Mouse (Mus musculus) heart, adult 8-10 months (tissue): ENCODE measurements at regions not wholly inside any gene's neighbourhood (a gene's known extent, or its start where the extent isn't known, plus 50 kb on each side); places are given as distances from the start of the nearest gene placed in this dataset.
A peak's percentile ranks its signal among the peaks of the same experiment; 100 is the strongest.

Source experiments
- DNase-seq: peaks from one replicate; pipeline ENCODE4 v3.0.0; 2022; ENCODE audit warnings: low spot score

GRCm38 (mm10) chr6:50968546-50968945 lies 314.3 kb upstream of the Npvf start:
- DNase-seq, result no peak

- no peak for DNase-seq
Measured at GRCm38 (mm10) chr6:50969341-50969740, 315.1 kb upstream of the Npvf start.

- DNase-seq, result no peak
Measured at GRCm38 (mm10) chr6:50969997-50970396, 315.8 kb upstream of the Npvf start.

GRCm38 (mm10) chr6:50970770-50971169 lies 316.5 kb upstream of the Npvf start:
- DNase-seq, result no peak

- DNase-seq, result no peak
Measured at GRCm38 (mm10) chr6:50972268-50972667, 318.0 kb upstream of the Npvf start.

- peak; percentile 76 for DNase-seq
Measured at GRCm38 (mm10) chr6:50973231-50973654, 319.0 kb upstream of the Npvf start.

GRCm38 (mm10) chr6:50973815-50974214 lies 319.6 kb upstream of the Npvf start:
- no peak for DNase-seq

- no peak for DNase-seq
Measured at GRCm38 (mm10) chr6:50974961-50975360, 320.7 kb upstream of the Npvf start.

- no peak for DNase-seq
Measured at GRCm38 (mm10) chr6:50976973-50977372, 322.7 kb upstream of the Npvf start.

- peak; percentile 42 for DNase-seq
Measured at GRCm38 (mm10) chr6:50977381-50977780, 323.1 kb upstream of the Npvf start.

- no peak for DNase-seq
Measured at GRCm38 (mm10) chr6:50978016-50978415, 323.8 kb upstream of the Npvf start.

GRCm38 (mm10) chr6:50978571-50978970 lies 324.3 kb upstream of the Npvf start:
- DNase-seq, result peak; percentile 78

- DNase-seq, result no peak
Measured at GRCm38 (mm10) chr6:50979764-50980163, 325.5 kb upstream of the Npvf start.

- DNase-seq, result no peak
Measured at GRCm38 (mm10) chr6:50980311-50980710, 326.1 kb upstream of the Npvf start.

- no peak for DNase-seq
Measured at GRCm38 (mm10) chr6:50981702-50982309, 327.6 kb upstream of the Npvf start.

- DNase-seq, result no peak
Measured at GRCm38 (mm10) chr6:50982856-50983255, 328.6 kb upstream of the Npvf start.

- no peak for DNase-seq
Measured at GRCm38 (mm10) chr6:50983511-50984099, 329.4 kb upstream of the Npvf start.

GRCm38 (mm10) chr6:50984157-50984905 lies 330.1 kb upstream of the Npvf start:
- no peak for DNase-seq

- no peak for DNase-seq
Measured at GRCm38 (mm10) chr6:50986270-50986924, 332.2 kb upstream of the Npvf start.

- DNase-seq, result no peak
Measured at GRCm38 (mm10) chr6:50988561-50988960, 334.3 kb upstream of the Npvf start.

GRCm38 (mm10) chr6:50991528-50992125 lies 337.4 kb upstream of the Npvf start:
- no peak for DNase-seq

- DNase-seq, result no peak
Measured at GRCm38 (mm10) chr6:50993952-50994351, 339.7 kb upstream of the Npvf start.
